Mouse (Mus musculus) forebrain, embryonic 15.5 days (tissue): ENCODE measurements at regions not wholly inside any gene's neighbourhood (a gene's known extent, or its start where the extent isn't known, plus 50 kb on each side); places are given as distances from the start of the nearest gene placed in this dataset.

Source experiments
- ATAC-seq: fragments of 200-750 bp; cut with Nextera tagmentation; replicated peaks from 2 replicates; pipeline ENCODE4 v1.8.0; 2017; ENCODE audit warnings: mild to moderate bottlenecking, moderate TSS enrichment, moderate library complexity
- H3K27ac ChIP-seq: fragments of 300-500 bp; sonication (generic); replicated peaks from 2 replicates; pipeline ENCODE4 v1.5.1; 2015; ENCODE audit warnings: mild to moderate bottlenecking, inconsistent platforms
- H3K27me3 ChIP-seq: fragments of 300-500 bp; sonication (generic); 2 replicates; pipeline ENCODE4 v1.6.1; 2015; ENCODE audit warnings: inconsistent platforms
- H3K36me3 ChIP-seq: fragments of 300-500 bp; sonication (generic); 2 replicates; pipeline ENCODE4 v1.6.1; 2015; ENCODE audit warnings: mild to moderate bottlenecking, inconsistent platforms
- H3K4me1 ChIP-seq: fragments of 300-500 bp; sonication (generic); 2 replicates; pipeline ENCODE4 v1.6.1; 2015; ENCODE audit warnings: inconsistent platforms
- H3K4me2 ChIP-seq: fragments of 300-500 bp; sonication (generic); replicated peaks from 2 replicates; pipeline ENCODE4 v1.6.1; 2015; ENCODE audit warnings: mild to moderate bottlenecking, inconsistent platforms
- H3K4me3 ChIP-seq: fragments of 300-500 bp; sonication (generic); 2 replicates; pipeline ENCODE4 v1.5.1; 2015; ENCODE audit warnings: mild to moderate bottlenecking, inconsistent platforms
- H3K9ac ChIP-seq: fragments of 300-500 bp; sonication (generic); replicated peaks from 2 replicates; pipeline ENCODE4 v1.6.1; 2015; ENCODE audit warnings: mild to moderate bottlenecking, inconsistent platforms
- H3K9me3 ChIP-seq: fragments of 300-500 bp; sonication (generic); 2 replicates; pipeline ENCODE4 v1.6.1; 2016; ENCODE audit warnings: inconsistent platforms
- WGBS: fragments of 180-500 bp; shearing (Covaris S2); methylation state at CpG from one replicate; pipeline ENCODE4 v1.1.7; 2015; ENCODE audit warnings: mixed read lengths; 5-methylcytosine and 5-hydroxymethylcytosine counted together

GRCm38 (mm10) chr3:115631573-115632416, 83.1 kb downstream of the S1pr1 start:
- ATAC-seq: peak; percentile 84
- 13% methylated on average over 17 of the region's 17 CpGs for WGBS

DNA sequence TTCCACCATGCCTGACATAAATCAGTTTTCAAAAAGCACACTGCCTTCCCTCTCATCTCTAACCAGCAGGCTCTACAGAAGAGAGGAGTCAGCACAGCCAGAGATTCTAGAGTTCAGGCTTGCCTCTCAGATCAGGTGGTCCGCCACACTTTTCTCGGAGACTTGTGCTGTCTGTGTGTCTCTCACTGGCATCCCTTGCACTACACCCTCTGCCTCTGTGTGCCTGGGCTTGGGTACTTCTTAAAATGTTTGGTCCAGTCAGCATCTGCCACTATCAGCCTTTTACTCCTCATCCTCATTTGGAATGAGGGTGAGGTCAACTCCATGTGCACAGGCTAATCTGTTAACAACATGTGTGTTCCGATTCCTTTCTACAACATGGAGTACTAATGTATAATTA, 92.0 kb downstream of the S1pr1 start:
- ATAC-seq: no peak
- no peaks in the 10 kb centered on the region for H3K36me3 ChIP-seq
- no peak overlapping the region for H3K9ac ChIP-seq
- no peaks in the 10 kb centered on the region for H3K4me1 ChIP-seq
- no peaks in the 10 kb centered on the region for H3K27me3 ChIP-seq
- WGBS: 92% methylated on average over 3 of the region's 3 CpGs
- no peak overlapping the region for H3K4me3 ChIP-seq
- no peak overlapping the region for H3K4me2 ChIP-seq
- no peaks in the 10 kb centered on the region for H3K9me3 ChIP-seq
- no peak overlapping the region for H3K27ac ChIP-seq

More at GRCm38 (mm10) chr3:115631573-115632416, 83.1 kb downstream of the S1pr1 start:
- Histone ChIP-seq H3K4me1 (peaks cover 9% of the 10 kb centered on the region), H3K4me2 (peak overlapping the region; percentile 4; the same call in 1 of the 2 replicates), H3K9ac (no peak overlapping the region; the same call in 1 of the 2 replicates), H3K4me3 (no peak overlapping the region), H3K27me3 (no peaks in the 10 kb centered on the region), H3K27ac (peak overlapping the region; percentile 29), H3K9me3 (no peaks in the 10 kb centered on the region), H3K36me3 (no peaks in the 10 kb centered on the region)

GRCm38 (mm10) chr3:115622300-115622699, 92.6 kb downstream of the S1pr1 start:
- no peaks in the 10 kb centered on the region for H3K4me1 ChIP-seq
- no peaks in the 10 kb centered on the region for H3K9me3 ChIP-seq
- no peak overlapping the region for H3K4me3 ChIP-seq
- no peaks in the 10 kb centered on the region for H3K36me3 ChIP-seq
- H3K9ac ChIP-seq: no peak overlapping the region
- ATAC-seq: no peak
- no peaks in the 10 kb centered on the region for H3K27me3 ChIP-seq
- H3K4me2 ChIP-seq: no peak overlapping the region
- H3K27ac ChIP-seq: no peak overlapping the region
- WGBS: 73% methylated on average over 2 of the region's 2 CpGs

- ATAC-seq: no peak
- Histone ChIP-seq H3K4me2 (no peak overlapping the region), H3K4me3 (no peak overlapping the region)
Observed at GRCm38 (mm10) chr3:115619970-115620369, 94.9 kb downstream of the S1pr1 start.

GRCm38 (mm10) chr3:115615994-115616598, 98.8 kb downstream of the S1pr1 start:
- Histone ChIP-seq H3K36me3 (no peaks in the 10 kb centered on the region), H3K9me3 (no peaks in the 10 kb centered on the region), H3K27me3 (no peaks in the 10 kb centered on the region), H3K9ac (no peak overlapping the region), H3K27ac (no peak overlapping the region), H3K4me3 (no peak overlapping the region), H3K4me1 (no peaks in the 10 kb centered on the region), H3K4me2 (no peak overlapping the region)
- WGBS: 27% methylated on average over 7 of the region's 7 CpGs
- peak; percentile 70; the same call in 1 of the 2 replicates for ATAC-seq

More at GRCm38 (mm10) chr3:115619970-115620369, 94.9 kb downstream of the S1pr1 start:
- Histone ChIP-seq H3K9me3 (no peaks in the 10 kb centered on the region), H3K27ac (no peak overlapping the region), H3K36me3 (no peaks in the 10 kb centered on the region), H3K27me3 (no peaks in the 10 kb centered on the region), H3K4me1 (no peaks in the 10 kb centered on the region), H3K9ac (no peak overlapping the region)
- WGBS: 54% methylated on average over 3 of the region's 3 CpGs

DNA sequence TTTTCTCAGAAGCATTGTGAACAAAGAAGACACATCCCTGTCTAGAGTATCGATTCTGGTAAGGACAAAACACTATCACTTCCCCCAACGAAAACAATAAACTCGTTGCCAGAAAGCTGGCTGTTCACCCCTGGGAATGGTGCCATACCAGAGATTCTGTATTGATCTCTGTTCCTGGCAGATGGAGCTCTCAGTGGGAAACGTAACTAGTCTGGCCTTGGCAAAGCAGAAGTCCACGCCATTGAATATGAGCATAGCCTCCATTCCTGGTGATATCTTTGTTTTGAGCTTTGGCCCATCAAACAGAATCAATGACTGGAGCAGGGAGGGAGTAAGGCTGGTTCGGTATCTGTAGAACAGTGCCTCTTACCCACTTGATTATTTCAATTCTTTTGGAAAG, 102.0 kb downstream of the S1pr1 start:
- no peak for ATAC-seq

DNA sequence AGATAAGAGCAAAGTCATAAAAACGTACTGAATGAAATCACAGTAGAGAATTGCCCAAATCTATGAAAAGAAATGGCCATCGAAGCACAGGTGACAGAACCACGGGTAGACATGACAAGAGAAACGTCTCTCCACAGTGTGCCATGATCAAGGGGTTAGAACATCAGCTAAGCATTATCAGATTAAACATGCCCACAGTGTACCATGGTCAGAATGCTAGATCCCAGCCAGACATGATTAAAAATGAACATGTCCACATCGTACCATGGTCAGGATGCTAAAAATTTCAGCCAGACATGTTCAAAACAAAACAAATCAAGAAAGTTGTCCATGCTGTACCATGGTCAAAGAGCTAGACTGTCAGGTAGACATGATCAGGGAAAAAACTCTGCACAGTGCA, 106.8 kb downstream of the S1pr1 start:
- no peaks in the 10 kb centered on the region for H3K27me3 ChIP-seq
- no peak overlapping the region for H3K4me3 ChIP-seq
- H3K27ac ChIP-seq: no peak overlapping the region
- no peak for ATAC-seq
- no peaks in the 10 kb centered on the region for H3K36me3 ChIP-seq
- no peaks in the 10 kb centered on the region for H3K4me1 ChIP-seq
- no peak overlapping the region for H3K9ac ChIP-seq
- 89% methylated on average over 5 of the region's 5 CpGs for WGBS
- H3K9me3 ChIP-seq: no peaks in the 10 kb centered on the region
- no peak overlapping the region for H3K4me2 ChIP-seq

More for the DNA sequence above, 102.0 kb downstream of the S1pr1 start:
- WGBS: 65% methylated on average over 6 of the region's 6 CpGs
- no peaks in the 10 kb centered on the region for H3K4me1 ChIP-seq
- H3K27me3 ChIP-seq: no peaks in the 10 kb centered on the region
- no peaks in the 10 kb centered on the region for H3K36me3 ChIP-seq
- no peak overlapping the region for H3K4me2 ChIP-seq
- H3K4me3 ChIP-seq: no peak overlapping the region
- no peak overlapping the region for H3K27ac ChIP-seq
- H3K9ac ChIP-seq: no peak overlapping the region
- H3K9me3 ChIP-seq: no peaks in the 10 kb centered on the region

- Histone ChIP-seq H3K36me3 (no peaks in the 10 kb centered on the region), H3K9ac (no peak overlapping the region), H3K4me2 (no peak overlapping the region), H3K27ac (peak overlapping the region; percentile 31; the same call in 1 of the 2 replicates), H3K9me3 (no peaks in the 10 kb centered on the region), H3K27me3 (no peaks in the 10 kb centered on the region), H3K4me1 (no peaks in the 10 kb centered on the region), H3K4me3 (no peak overlapping the region)
- 60% methylated on average over 5 of the region's 5 CpGs for WGBS
- ATAC-seq: no peak
Observed at GRCm38 (mm10) chr3:115604734-115605279, 110.1 kb downstream of the S1pr1 start.

DNA sequence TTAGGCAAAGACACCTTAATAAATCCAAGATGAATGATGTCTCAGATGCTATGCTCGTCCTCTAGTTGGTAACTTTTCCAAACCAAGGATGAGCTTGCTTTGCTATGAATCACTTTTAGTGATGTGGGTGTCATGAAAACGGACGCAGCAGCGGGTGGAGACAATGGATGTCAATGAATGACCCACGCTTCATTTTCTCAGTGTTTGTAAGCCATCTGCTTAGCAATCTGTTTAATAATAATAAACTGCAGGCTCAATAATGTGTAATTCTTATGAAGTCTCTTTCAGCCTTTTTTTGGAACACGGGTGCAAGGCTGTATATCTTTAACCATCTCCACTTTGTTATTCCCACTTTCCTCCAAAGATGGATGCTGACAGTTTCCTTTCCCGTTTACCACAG, 110.6 kb downstream of the S1pr1 start:
- WGBS: 71% methylated on average over 7 of the region's 7 CpGs
- ATAC-seq: 0 out of 2 replicates have a peak, but pooled peaks have one; percentile 23
- H3K4me3 ChIP-seq: no peak overlapping the region
- no peaks in the 10 kb centered on the region for H3K9me3 ChIP-seq
- peak overlapping the region; percentile 31; the same call in 1 of the 2 replicates for H3K27ac ChIP-seq
- H3K36me3 ChIP-seq: no peaks in the 10 kb centered on the region
- H3K4me2 ChIP-seq: no peak overlapping the region
- no peaks in the 10 kb centered on the region for H3K27me3 ChIP-seq
- H3K9ac ChIP-seq: no peak overlapping the region
- H3K4me1 ChIP-seq: no peaks in the 10 kb centered on the region

- Histone ChIP-seq H3K4me3 (no peak overlapping the region), H3K36me3 (no peaks in the 10 kb centered on the region), H3K27ac (peak overlapping the region; percentile 48; the same call in 1 of the 2 replicates), H3K4me2 (no peak overlapping the region), H3K9me3 (no peaks in the 10 kb centered on the region), H3K4me1 (no peaks in the 10 kb centered on the region), H3K27me3 (no peaks in the 10 kb centered on the region), H3K9ac (no peak overlapping the region)
- WGBS: 71% methylated on average over 3 of the region's 3 CpGs
- 0 out of 2 replicates have a peak, but pooled peaks have one; percentile 43 for ATAC-seq
Observed at GRCm38 (mm10) chr3:115603803-115604202, 111.1 kb downstream of the S1pr1 start.

GRCm38 (mm10) chr3:115599281-115599680, 115.6 kb downstream of the S1pr1 start:
- Histone ChIP-seq H3K27ac (no peak overlapping the region), H3K4me1 (no peaks in the 10 kb centered on the region), H3K4me3 (no peak overlapping the region), H3K9ac (no peak overlapping the region), H3K4me2 (no peak overlapping the region), H3K36me3 (no peaks in the 10 kb centered on the region), H3K9me3 (no peaks in the 10 kb centered on the region), H3K27me3 (no peaks in the 10 kb centered on the region)
- ATAC-seq: no peak
- 92% methylated on average over 2 of the region's 2 CpGs for WGBS

DNA sequence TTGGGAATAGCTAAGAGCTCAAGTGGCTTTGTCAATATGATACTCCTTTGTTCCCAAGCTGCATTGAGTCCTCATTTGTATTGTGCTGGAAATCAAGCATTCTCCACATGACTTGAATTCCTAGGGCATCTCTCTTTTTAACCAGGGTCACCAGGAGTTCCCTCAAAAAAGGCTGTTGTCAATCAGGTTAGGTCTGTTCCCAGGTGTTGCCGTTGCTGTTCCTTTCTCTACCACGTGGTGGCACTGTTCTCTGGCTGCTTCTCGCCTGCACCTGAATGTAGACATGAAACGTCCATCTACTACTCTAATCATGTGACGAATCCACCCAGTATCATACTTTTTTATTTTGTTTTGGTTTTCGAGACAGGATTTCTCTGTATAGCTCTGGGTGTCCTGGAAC, 118.3 kb downstream of the S1pr1 start:
- no peak overlapping the region for H3K27ac ChIP-seq
- no peaks in the 10 kb centered on the region for H3K36me3 ChIP-seq
- no peak overlapping the region for H3K4me2 ChIP-seq
- H3K27me3 ChIP-seq: no peaks in the 10 kb centered on the region
- no peak overlapping the region for H3K9ac ChIP-seq
- no peaks in the 10 kb centered on the region for H3K9me3 ChIP-seq
- H3K4me3 ChIP-seq: no peak overlapping the region
- ATAC-seq: no peak
- 35% methylated on average over 6 of the region's 6 CpGs for WGBS
- no peaks in the 10 kb centered on the region for H3K4me1 ChIP-seq
